Mouse (Mus musculus): ENCODE results near the gene Uxs1. TPM values are rescaled to one million over a fixed set of nuclear protein-coding genes. Genes with fewer than 3 reads are reported as not detected.

Uxs1 gene
- polyA plus RNA-seq, 1 experiment: 31.2 TPM

- no peak for TF ChIP-seq GATA1 (IDR thresholded peaks at IDR 0.05; ENCODE audit: low read length)
Measured at GRCm38 (mm10) chr1:43770032-43770431, 57.6 kb downstream of the Uxs1 start.

GRCm38 (mm10) chr1:43769348-43769747 lies 58.3 kb downstream of the Uxs1 start:
- TF ChIP-seq GATA1 (IDR thresholded peaks at IDR 0.05; ENCODE audit: low read length): no peak

GRCm38 (mm10) chr1:43768385-43768990 lies 59.1 kb downstream of the Uxs1 start:
- TF ChIP-seq GATA1 (IDR thresholded peaks at IDR 0.05; ENCODE audit: low read length): no peak

- TF ChIP-seq GATA1 (IDR thresholded peaks at IDR 0.05; ENCODE audit: low read length): no peak
Measured at GRCm38 (mm10) chr1:43766328-43766727, 61.3 kb downstream of the Uxs1 start.

DNA sequence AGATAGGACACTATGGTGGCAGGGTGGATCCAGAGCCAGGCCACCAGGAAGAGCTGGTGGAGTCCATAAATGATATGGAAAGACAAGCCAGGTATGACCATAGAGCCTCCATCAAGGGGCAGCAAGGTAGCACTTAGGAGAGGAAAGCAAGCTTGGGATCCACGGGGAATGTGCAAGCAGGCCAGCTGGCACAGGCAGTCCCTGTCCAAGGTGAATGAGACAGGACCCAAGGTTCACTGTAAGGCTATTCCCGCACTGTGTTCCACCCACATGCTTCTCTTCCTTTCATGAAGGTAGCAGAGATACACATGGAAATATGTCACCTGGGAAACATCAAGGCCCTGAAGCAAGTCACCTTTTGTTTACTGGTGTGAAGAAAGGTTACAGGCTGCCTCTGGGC lies 63.1 kb downstream of the Uxs1 start:
- no peak for TF ChIP-seq GATA1 (IDR thresholded peaks at IDR 0.05; ENCODE audit: low read length)

DNA sequence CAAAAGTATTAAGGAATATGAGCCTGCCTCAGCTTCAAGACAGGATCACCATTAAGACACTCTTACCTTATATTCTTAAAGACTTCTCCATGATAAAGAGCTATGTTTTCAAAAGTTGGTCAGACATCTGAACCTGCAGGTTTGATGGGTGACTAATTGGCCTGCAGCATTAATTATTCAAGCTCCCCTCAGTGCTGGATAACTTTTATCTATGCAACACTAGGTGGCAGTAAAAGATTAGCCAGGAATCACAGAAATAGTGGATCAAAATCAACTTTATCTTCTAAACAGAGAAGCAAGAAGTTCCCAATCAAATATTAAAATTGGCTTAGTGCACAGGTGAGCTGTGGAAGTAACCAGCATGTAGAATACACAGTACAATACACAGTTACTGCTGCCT lies 67.5 kb downstream of the Uxs1 start:
- TF ChIP-seq GATA1 (IDR thresholded peaks at IDR 0.05; ENCODE audit: low read length): no peak

- no peak for TF ChIP-seq GATA1 (IDR thresholded peaks at IDR 0.05; ENCODE audit: low read length)
Measured at GRCm38 (mm10) chr1:43754448-43755312, 72.9 kb downstream of the Uxs1 start.

- no peak for TF ChIP-seq GATA1 (IDR thresholded peaks at IDR 0.05; ENCODE audit: low read length)
Measured at GRCm38 (mm10) chr1:43738519-43738894, 89.1 kb downstream of the Uxs1 start.

DNA sequence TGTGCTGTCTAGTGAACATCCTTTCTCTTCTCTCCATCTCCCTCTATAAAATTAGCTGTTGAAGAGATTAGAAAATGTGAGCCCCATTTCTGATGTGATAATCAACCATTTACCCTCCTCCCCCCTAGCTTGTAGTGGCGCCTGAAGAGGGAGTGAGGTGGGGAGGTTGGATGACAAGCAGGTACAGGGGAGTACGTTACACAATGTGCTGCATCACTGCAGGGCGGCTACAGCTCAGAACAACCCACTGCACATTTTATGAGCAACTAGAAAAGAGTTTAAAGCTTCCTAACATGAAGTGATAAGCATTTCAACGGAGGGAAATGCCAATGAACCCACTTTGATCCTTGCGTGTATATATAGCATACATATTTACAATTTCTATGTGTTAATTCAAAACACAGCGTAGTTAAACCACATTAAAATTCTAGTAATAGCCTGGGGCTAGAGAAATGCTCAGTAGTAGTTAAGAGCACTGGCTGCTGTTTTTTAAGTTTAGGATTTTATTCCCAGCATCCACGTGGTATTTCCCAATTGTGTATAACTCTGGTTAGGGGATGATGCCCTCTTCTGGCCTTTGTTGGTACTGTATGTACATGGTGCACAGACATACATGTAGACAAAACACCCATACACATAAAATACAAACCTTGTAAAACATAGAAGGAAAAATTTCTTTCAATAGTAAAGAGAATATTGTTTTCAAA lies 89.6 kb downstream of the Uxs1 start:
- no peak for TF ChIP-seq GATA1 (IDR thresholded peaks at IDR 0.05; ENCODE audit: low read length)

DNA sequence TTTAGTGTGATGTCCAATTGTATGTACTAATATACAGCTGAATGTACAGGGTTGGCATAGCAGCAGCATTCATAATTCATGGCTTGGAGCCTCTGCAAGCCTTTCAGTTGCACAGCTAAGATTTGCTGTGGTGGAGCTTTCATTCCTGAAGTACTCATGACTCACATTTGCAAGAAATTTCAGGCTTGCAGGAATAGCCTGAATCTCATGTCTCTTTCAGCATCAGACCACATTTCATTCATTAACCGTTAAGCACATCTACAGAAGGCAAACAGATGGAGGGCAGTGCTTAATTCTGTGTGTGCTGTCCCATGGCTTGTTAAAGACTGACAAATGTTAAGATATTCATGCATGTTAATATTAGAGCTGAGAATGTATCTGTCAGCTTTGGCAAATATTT lies 94.9 kb downstream of the Uxs1 start:
- no peak for TF ChIP-seq GATA1 (IDR thresholded peaks at IDR 0.05; ENCODE audit: low read length)

DNA sequence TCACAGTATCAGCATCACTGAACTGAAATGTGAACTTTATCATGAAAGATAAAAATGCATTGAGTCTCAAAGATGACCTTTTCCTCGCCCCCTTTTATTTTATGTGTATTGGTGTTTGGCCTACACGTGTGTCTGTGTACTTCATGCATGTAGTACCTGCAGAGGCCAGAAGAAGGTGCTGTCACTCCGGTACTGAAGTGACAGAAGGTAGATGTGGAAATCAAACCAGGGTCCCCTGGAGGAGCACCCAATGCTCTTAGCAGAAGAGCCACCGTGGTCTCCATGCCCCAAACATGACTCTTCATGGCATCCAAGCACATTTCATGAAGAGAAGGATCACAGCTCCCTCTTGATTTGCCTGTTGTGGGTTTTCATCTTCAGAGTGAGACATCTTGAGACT lies 95.5 kb downstream of the Uxs1 start:
- no peak for TF ChIP-seq GATA1 (IDR thresholded peaks at IDR 0.05; ENCODE audit: low read length)

GRCm38 (mm10) chr1:43730491-43730924 lies 97.1 kb downstream of the Uxs1 start, which contains the start of gene 1500015O10Rik:
TSS of gene 1500015O10Rik (plus strand) at chr1:43730602.
- no peak for TF ChIP-seq GATA1 (IDR thresholded peaks at IDR 0.05; ENCODE audit: low read length)

DNA sequence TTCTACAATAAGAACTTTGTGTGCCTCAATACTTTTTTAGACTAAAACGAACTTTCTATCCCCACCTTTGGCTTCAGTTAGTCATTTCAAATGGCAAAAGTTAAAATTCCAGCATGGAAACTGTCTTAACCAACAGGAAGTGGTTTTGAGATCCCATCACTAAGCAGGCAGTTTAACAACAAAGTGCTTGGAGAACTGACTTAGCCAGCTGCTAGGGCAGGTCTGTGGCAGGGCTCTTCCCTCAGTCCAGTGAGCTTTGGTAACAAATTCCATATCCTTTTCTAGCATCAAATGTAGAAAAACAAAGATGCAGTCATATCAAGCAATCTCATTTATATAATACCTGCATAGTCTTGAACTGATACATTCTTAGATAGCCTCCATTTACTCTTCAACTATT lies 105.1 kb downstream of the Uxs1 start:
- TF ChIP-seq GATA1 (IDR thresholded peaks at IDR 0.05; ENCODE audit: low read length): no peak

DNA sequence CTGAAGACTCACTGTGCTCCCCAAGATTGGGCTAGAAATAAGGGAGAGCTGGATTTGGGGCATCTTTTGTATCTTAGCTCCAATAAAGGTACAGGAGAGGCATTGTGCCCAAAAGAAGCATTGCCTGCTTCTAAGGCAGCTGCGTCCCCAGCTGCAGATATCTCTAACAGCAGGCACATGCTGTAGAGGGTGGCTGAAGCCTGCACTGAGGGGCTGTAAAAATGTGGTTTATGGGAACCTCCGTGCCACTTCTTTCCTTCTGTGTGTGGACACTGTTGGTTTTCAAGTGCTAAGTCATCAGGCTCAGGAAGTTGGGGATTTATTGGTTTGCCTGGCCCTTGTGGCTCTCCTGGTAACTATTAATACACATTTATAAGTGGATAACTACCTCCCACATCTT lies 108.8 kb downstream of the Uxs1 start:
- TF ChIP-seq GATA1 (IDR thresholded peaks at IDR 0.05; ENCODE audit: low read length): no peak

GRCm38 (mm10) chr1:43717967-43718366 lies 109.6 kb downstream of the Uxs1 start:
- TF ChIP-seq GATA1 (IDR thresholded peaks at IDR 0.05; ENCODE audit: low read length): no peak

GRCm38 (mm10) chr1:43714841-43715240 lies 112.8 kb downstream of the Uxs1 start:
- no peak for TF ChIP-seq GATA1 (IDR thresholded peaks at IDR 0.05; ENCODE audit: low read length)
